Mouse (Mus musculus): ENCODE data around the gene Dnmbp. TPM values are rescaled to one million over a fixed set of nuclear protein-coding genes. Genes with fewer than 3 reads are reported as not detected.
"Not testable (repeated sequence)": the region's sequence is repeated elsewhere in the genome, so short reads cannot be mapped to it uniquely, and the experiment has no call there.

Dnmbp gene
- polyA plus RNA-seq, 1 experiment from 2014 or later, result 28.0 TPM

DNA sequence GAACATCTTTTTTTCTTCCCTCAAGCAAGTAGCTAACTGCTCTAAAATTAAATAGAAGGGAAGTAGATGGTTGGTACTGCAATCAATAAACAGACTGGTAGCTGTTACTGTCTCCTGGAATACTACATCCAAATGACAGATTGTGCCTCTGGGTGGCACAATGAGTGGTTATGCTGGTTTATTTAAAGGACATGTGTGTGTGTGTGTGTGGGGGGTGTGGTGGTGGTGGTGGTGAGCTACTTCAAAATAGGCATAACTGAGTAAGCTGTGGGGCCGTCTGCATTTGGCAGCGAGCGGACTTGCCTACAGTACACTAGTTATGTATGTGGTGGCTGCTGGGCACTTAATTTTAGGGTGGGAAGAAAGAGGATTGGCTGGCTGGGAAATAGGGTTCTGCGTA lies 17.9 kb upstream of the Dnmbp start:
- H3K4me2 ChIP-seq (replicated peaks; ENCODE audit: low read depth, low read length), result no peak overlapping the region
- H3K27ac ChIP-seq (ENCODE audit: low read length), result no peak overlapping the region
- no peak for ATAC-seq (ENCODE audit: insufficient number of reproducible peaks, insufficient read depth, low FRiP score, low read depth)
- no peaks in the 10 kb centered on the region; the same call in 1 of the 2 replicates for H3K9me3 ChIP-seq (ENCODE audit: control insufficient read depth, low read depth, low read length)
- 87% methylated on average over 4 of the region's 4 CpGs for WGBS
- no peaks in the 10 kb centered on the region for H3K4me1 ChIP-seq (ENCODE audit: control insufficient read depth, insufficient read depth, low read length)
- no peaks in the 10 kb centered on the region for H3K36me3 ChIP-seq (ENCODE audit: control insufficient read depth, insufficient read depth, low read length)
- no peak overlapping the region for H3K9ac ChIP-seq (replicated peaks; ENCODE audit: low read depth, low read length)
- no peak overlapping the region for H3K4me3 ChIP-seq (ENCODE audit: low read depth, low read length)
- H3K27me3 ChIP-seq (ENCODE audit: control insufficient read depth, insufficient read depth, low read length), result no peaks in the 10 kb centered on the region

DNA sequence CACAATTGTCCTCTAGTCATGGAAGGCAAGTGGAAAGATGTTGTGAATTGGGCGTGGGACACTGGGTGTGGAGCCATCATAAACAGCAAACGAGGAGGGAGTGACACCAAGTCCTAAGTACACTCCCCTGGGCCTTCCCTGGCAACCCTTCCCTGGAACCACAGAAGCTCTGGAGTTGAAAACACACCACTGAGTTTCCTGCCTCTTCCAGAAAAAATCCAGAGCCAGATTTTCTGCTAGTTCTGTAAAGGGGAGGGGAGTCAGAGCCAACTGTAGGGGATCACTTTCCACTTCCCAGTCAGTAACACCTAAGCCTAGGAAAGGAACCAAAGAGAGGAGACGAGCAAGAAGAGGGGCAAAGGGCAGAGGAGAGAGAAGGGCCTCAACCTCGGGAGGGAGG lies 17.4 kb upstream of the Dnmbp start:
- H3K4me3 ChIP-seq (ENCODE audit: low read depth, low read length), result no peak overlapping the region
- 29% methylated on average over 4 of the region's 4 CpGs for WGBS
- H3K4me1 ChIP-seq (ENCODE audit: control insufficient read depth, insufficient read depth, low read length), result no peaks in the 10 kb centered on the region
- no peak for ATAC-seq (ENCODE audit: insufficient number of reproducible peaks, insufficient read depth, low FRiP score, low read depth)
- no peaks in the 10 kb centered on the region for H3K27me3 ChIP-seq (ENCODE audit: control insufficient read depth, insufficient read depth, low read length)
- H3K9ac ChIP-seq (replicated peaks; ENCODE audit: low read depth, low read length), result no peak overlapping the region
- no peaks in the 10 kb centered on the region; the same call in 1 of the 2 replicates for H3K9me3 ChIP-seq (ENCODE audit: control insufficient read depth, low read depth, low read length)
- no peak overlapping the region for H3K4me2 ChIP-seq (replicated peaks; ENCODE audit: low read depth, low read length)
- H3K27ac ChIP-seq (ENCODE audit: low read length), result no peak overlapping the region
- H3K36me3 ChIP-seq (ENCODE audit: control insufficient read depth, insufficient read depth, low read length), result no peaks in the 10 kb centered on the region

DNA sequence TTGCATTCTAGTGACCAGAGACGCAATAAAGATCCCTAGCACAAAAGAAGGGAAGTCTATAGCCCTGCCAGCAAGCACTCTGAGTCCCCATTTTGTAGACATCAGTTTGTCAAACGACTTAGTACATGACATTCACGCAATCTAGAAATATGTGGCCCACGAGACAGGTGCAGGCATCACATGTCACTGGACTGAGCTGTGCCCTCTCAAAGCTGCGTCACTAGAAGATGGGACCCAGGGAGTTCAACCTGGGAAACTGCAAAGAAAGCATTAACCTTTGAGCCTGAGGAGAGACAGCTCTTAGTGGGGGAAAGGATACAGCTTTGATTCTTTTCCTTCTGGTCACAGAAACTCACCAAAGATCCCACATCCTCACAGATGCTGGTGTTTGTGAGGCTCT lies 15.3 kb upstream of the Dnmbp start:
- Histone ChIP-seq H3K4me2 (replicated peaks; ENCODE audit: low read depth, low read length) (no peak overlapping the region), H3K36me3 (ENCODE audit: control insufficient read depth, insufficient read depth, low read length) (no peaks in the 10 kb centered on the region), H3K9ac (replicated peaks; ENCODE audit: low read depth, low read length) (no peak overlapping the region), H3K4me1 (ENCODE audit: control insufficient read depth, insufficient read depth, low read length) (no peaks in the 10 kb centered on the region), H3K27ac (ENCODE audit: low read length) (no peak overlapping the region), H3K27me3 (ENCODE audit: control insufficient read depth, insufficient read depth, low read length) (no peaks in the 10 kb centered on the region), H3K4me3 (ENCODE audit: low read depth, low read length) (no peak overlapping the region), H3K9me3 (ENCODE audit: control insufficient read depth, low read depth, low read length) (no peaks in the 10 kb centered on the region)
- 69% methylated on average over 5 of the region's 5 CpGs for WGBS
- no peak for ATAC-seq (ENCODE audit: insufficient number of reproducible peaks, insufficient read depth, low FRiP score, low read depth)

DNA sequence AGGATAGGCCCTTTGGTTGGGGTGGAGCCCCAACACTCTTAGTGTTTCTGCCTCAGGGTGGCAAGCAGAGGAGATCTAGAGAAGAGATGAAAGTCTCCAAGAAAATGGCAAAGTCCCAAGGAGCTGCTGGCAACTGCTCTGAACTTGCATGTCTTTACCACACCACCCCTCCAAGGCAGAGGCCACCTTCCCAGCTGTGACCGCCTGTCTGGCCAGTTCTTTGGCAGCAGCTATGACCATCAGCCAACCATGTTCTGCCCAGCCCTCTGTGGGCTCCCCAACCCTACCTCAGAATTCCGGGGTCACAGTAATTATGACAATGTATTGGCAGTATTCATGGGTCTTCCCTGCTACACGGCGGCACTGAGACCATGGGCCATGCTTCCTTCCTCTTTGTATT lies 14.9 kb upstream of the Dnmbp start:
- no peak overlapping the region for H3K9ac ChIP-seq (replicated peaks; ENCODE audit: low read depth, low read length)

DNA sequence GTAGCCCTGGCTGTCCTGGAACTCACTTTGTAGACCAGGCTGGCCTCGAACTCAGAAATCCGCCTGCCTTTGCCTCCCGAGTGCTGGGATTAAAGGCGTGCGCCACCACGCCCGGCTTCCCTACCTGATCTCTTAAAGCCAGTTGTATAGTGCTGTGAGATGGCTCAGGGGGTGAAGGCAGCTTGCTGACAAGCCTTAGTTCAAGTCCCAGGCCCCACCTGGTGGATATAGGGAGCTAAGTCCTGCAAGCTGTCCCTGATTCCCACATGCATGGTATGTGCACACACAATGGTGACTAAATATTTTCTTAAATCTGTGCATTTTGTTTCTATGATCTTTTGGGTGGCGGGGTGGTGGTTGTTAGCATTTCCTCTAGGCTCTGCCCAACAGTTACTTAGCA lies 12.9 kb upstream of the Dnmbp start:
- ATAC-seq (ENCODE audit: insufficient number of reproducible peaks, insufficient read depth, low FRiP score, low read depth); H3K4me3 ChIP-seq (ENCODE audit: low read depth, low read length); H3K27me3 ChIP-seq (ENCODE audit: control insufficient read depth, insufficient read depth, low read length); H3K4me1 ChIP-seq (ENCODE audit: control insufficient read depth, insufficient read depth, low read length); H3K9me3 ChIP-seq (ENCODE audit: control insufficient read depth, low read depth, low read length); H3K27ac ChIP-seq (ENCODE audit: low read length); H3K9ac ChIP-seq (replicated peaks; ENCODE audit: low read depth, low read length); H3K4me2 ChIP-seq (replicated peaks; ENCODE audit: low read depth, low read length); H3K36me3 ChIP-seq (ENCODE audit: control insufficient read depth, insufficient read depth, low read length): not testable (repeated sequence)
- WGBS, result 83% methylated on average over 7 of the region's 8 CpGs

More for the DNA sequence above, 14.9 kb upstream of the Dnmbp start:
- no peaks in the 10 kb centered on the region for H3K4me1 ChIP-seq (ENCODE audit: control insufficient read depth, insufficient read depth, low read length)
- H3K9me3 ChIP-seq (ENCODE audit: control insufficient read depth, low read depth, low read length), result no peaks in the 10 kb centered on the region
- no peak overlapping the region for H3K4me2 ChIP-seq (replicated peaks; ENCODE audit: low read depth, low read length)
- no peak overlapping the region for H3K4me3 ChIP-seq (ENCODE audit: low read depth, low read length)
- ATAC-seq (ENCODE audit: insufficient number of reproducible peaks, insufficient read depth, low FRiP score, low read depth), result no peak
- H3K36me3 ChIP-seq (ENCODE audit: control insufficient read depth, insufficient read depth, low read length), result no peaks in the 10 kb centered on the region
- no peak overlapping the region for H3K27ac ChIP-seq (ENCODE audit: low read length)
- WGBS, result 79% methylated on average over 4 of the region's 4 CpGs
- H3K27me3 ChIP-seq (ENCODE audit: control insufficient read depth, insufficient read depth, low read length), result no peaks in the 10 kb centered on the region

DNA sequence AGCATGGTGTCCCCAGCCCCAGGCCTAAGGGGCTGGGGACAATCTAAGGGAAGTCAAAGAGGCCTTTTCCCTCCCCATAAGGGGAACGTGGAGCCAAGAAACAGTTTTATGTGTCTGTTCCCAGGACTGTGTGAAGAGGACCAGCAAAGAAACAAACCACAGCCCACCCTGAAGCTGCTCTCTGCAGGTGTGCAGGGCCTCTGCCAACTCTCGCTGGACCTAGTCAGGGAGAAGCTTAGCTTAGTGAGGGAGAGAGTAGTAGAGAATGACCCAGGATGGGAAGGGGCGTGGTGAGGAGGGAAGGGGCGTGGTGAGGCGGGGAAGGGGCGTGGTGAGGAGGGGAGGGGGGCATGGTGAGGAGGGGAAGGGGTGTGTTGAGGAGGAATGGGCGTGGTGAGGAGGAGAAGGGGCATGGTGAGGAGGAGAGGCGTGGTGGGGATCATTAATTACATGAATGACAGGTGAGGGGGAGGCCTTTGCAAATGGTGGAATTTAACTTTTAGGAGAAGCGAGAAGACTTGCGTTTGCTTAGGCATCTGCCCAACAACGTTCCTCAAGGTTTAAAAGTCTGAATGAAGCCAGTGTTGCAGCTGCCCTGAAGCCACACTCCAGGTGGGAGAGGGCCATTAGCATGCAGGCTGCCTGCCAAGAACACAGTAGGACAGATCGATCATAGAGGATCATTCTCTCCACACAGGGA lies 9.3 kb upstream of the Dnmbp start:
- Histone ChIP-seq H3K27ac (ENCODE audit: low read length) (no peak overlapping the region), H3K4me2 (replicated peaks; ENCODE audit: low read depth, low read length) (0 out of 2 replicates have a peak overlapping the region, but pooled peaks have one; percentile 13), H3K9me3 (ENCODE audit: control insufficient read depth, low read depth, low read length) (no peaks in the 10 kb centered on the region), H3K36me3 (ENCODE audit: control insufficient read depth, insufficient read depth, low read length) (no peaks in the 10 kb centered on the region), H3K4me1 (ENCODE audit: control insufficient read depth, insufficient read depth, low read length) (0 out of 2 replicates have a peak, but pooled peaks cover 2% of the 10 kb centered on the region), H3K27me3 (ENCODE audit: control insufficient read depth, insufficient read depth, low read length) (no peaks in the 10 kb centered on the region), H3K4me3 (ENCODE audit: low read depth, low read length) (no peak overlapping the region), H3K9ac (replicated peaks; ENCODE audit: low read depth, low read length) (no peak overlapping the region)
- whole genome bisulfite sequencing, result 6% methylated on average over 12 of the region's 12 CpGs
- ATAC-seq (ENCODE audit: insufficient number of reproducible peaks, insufficient read depth, low FRiP score, low read depth), result peak; percentile 77; the same call in 1 of the 2 replicates

DNA sequence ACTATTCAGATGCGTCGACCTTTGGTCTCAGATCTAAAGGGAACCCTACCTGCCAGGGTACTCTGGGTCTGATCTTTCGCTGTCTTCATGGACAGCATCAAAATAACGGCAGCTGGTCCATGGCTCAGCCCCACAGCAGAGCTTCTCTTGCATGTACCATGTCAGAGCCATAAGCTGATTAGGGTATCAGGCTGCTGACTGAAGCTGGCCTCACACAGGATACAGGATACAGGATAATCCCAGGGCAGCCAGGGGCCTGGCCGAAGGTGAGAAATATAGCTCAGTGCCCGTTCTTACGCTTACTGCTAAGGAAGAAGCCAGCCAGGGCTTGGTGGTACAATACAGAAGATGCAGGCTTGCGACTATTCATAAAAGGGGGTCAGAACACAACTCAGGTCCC lies 4.6 kb upstream of the Dnmbp start:
- H3K27me3 ChIP-seq (ENCODE audit: control insufficient read depth, insufficient read depth, low read length), result no peaks in the 10 kb centered on the region
- H3K4me3 ChIP-seq (ENCODE audit: low read depth, low read length), result no peak overlapping the region
- no peaks in the 10 kb centered on the region for H3K9me3 ChIP-seq (ENCODE audit: control insufficient read depth, low read depth, low read length)
- H3K4me1 ChIP-seq (ENCODE audit: control insufficient read depth, insufficient read depth, low read length), result 0 out of 2 replicates have a peak, but pooled peaks cover 2% of the 10 kb centered on the region
- H3K36me3 ChIP-seq (ENCODE audit: control insufficient read depth, insufficient read depth, low read length), result no peaks in the 10 kb centered on the region
- ATAC-seq (ENCODE audit: insufficient number of reproducible peaks, insufficient read depth, low FRiP score, low read depth), result no peak
- H3K4me2 ChIP-seq (replicated peaks; ENCODE audit: low read depth, low read length), result no peak overlapping the region
- no peak overlapping the region for H3K27ac ChIP-seq (ENCODE audit: low read length)
- no peak overlapping the region for H3K9ac ChIP-seq (replicated peaks; ENCODE audit: low read depth, low read length)
- WGBS, result 85% methylated on average over 8 of the region's 8 CpGs

DNA sequence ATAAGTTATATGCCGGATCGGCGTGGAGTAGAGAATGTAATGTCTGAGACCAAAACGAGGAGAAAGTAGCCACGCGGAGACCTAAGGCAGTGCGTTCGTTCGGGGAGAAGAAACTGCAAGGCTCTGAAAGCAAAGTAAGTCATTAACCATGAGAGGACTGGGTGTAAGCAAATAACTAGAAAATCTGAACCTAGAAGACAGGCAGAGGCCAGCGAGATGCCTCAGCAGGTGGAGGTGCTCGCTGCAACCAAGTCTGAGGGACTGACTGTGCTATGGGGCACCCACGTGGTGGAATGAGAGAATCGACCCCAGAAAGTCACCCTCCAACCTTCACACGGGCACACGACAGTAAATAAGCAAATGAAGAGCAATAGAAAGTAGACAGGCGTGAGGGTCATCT lies 3.1 kb upstream of the Dnmbp start:
- H3K4me3 ChIP-seq (ENCODE audit: low read depth, low read length), result no peak overlapping the region
- no peak overlapping the region for H3K4me2 ChIP-seq (replicated peaks; ENCODE audit: low read depth, low read length)
- H3K27ac ChIP-seq (ENCODE audit: low read length), result no peak overlapping the region
- no peak overlapping the region for H3K9ac ChIP-seq (replicated peaks; ENCODE audit: low read depth, low read length)
- no peaks in the 10 kb centered on the region for H3K9me3 ChIP-seq (ENCODE audit: control insufficient read depth, low read depth, low read length)
- no peak for ATAC-seq (ENCODE audit: insufficient number of reproducible peaks, insufficient read depth, low FRiP score, low read depth)
- H3K36me3 ChIP-seq (ENCODE audit: control insufficient read depth, insufficient read depth, low read length), result no peaks in the 10 kb centered on the region
- no peaks in the 10 kb centered on the region for H3K27me3 ChIP-seq (ENCODE audit: control insufficient read depth, insufficient read depth, low read length)
- 70% methylated on average over 16 of the region's 16 CpGs for WGBS
- peaks cover 8% of the 10 kb centered on the region for H3K4me1 ChIP-seq (ENCODE audit: control insufficient read depth, insufficient read depth, low read length)

Data from stomach, embryonic 14.5 days (tissue).